Mouse (Mus musculus) brain, embryonic 14.5 days (tissue): ENCODE results near the gene Tmem167.

Experiments
- CTCF ChIP-seq: fragments of 200-500 bp; IDR thresholded peaks from 2 replicates; pipeline ENCODE4 v1.5.1; 2012; ENCODE audit warnings: inconsistent platforms, mild to moderate bottlenecking, moderate library complexity, borderline replicate concordance; ENCODE audit not compliant: insufficient read depth, insufficient read length; ENCODE audit errors: extremely low read depth
- POLR2A ChIP-seq: fragments of 200-500 bp; IDR thresholded peaks from 2 replicates; pipeline ENCODE4 v1.6.1; 2012; ENCODE audit warnings: mild to moderate bottlenecking, inconsistent platforms, borderline replicate concordance; ENCODE audit not compliant: poor library complexity, insufficient read depth, insufficient read length, severe bottlenecking; ENCODE audit errors: extremely low read depth

- no peak for TF ChIP-seq POLR2A
- TF ChIP-seq CTCF, result no peak
Observed at GRCm38 (mm10) chr13:90151881-90152280, 63.0 kb downstream of the Tmem167 start.
